Mouse (Mus musculus) thymus, adult 2 months (tissue): Measurements from ENCODE around the gene Zfp507.

Experiments used
- CTCF ChIP-seq: fragments of 200-500 bp; IDR thresholded peaks from 2 replicates; pipeline ENCODE4 v1.5.1; 2012; ENCODE audit warnings: mild to moderate bottlenecking, control low read depth, low read length, moderate library complexity, borderline replicate concordance; ENCODE audit not compliant: control insufficient read depth, poor library complexity, insufficient read depth; ENCODE audit errors: extremely low read depth
- POLR2A ChIP-seq: fragments of 200-500 bp; IDR thresholded peaks from 2 replicates; pipeline ENCODE4 v1.6.1; 2012; ENCODE audit warnings: mild to moderate bottlenecking, low read length, control low read depth, moderate library complexity; ENCODE audit not compliant: control insufficient read depth, poor library complexity, insufficient read depth; ENCODE audit errors: extremely low read depth

DNA sequence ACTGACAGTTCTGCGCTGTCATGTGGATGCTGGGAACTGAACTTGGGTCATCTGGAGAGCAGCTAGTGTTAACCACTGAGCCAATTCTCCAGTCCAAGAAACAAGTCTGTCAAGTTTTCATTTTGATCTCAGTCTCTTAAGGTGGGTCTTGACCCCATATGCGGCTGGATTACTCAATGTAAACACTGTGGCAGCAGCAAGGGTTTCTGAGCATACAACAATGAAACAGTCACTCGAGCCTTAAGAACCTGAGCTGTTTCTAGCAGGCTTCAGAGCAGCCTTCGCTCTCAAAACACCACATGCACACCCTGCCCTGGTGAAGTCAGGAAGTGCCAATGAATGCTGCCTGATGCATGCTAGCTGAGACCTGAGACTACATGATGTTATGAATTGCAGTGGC lies 17.2 kb downstream of the Zfp507 start:
- TF ChIP-seq CTCF, result no peak
- no peak for TF ChIP-seq POLR2A
